Mouse (Mus musculus) brain, embryonic 14.5 days (tissue): Measurements from ENCODE around the gene Hes3.

ENCODE experiments used
- CTCF ChIP-seq: fragments of 200-500 bp; IDR thresholded peaks from 2 replicates; pipeline ENCODE4 v1.5.1; 2012; ENCODE audit warnings: inconsistent platforms, mild to moderate bottlenecking, moderate library complexity, borderline replicate concordance; ENCODE audit not compliant: insufficient read depth, insufficient read length; ENCODE audit errors: extremely low read depth
- POLR2A ChIP-seq: fragments of 200-500 bp; IDR thresholded peaks from 2 replicates; pipeline ENCODE4 v1.6.1; 2012; ENCODE audit warnings: mild to moderate bottlenecking, inconsistent platforms, borderline replicate concordance; ENCODE audit not compliant: poor library complexity, insufficient read depth, insufficient read length, severe bottlenecking; ENCODE audit errors: extremely low read depth

DNA sequence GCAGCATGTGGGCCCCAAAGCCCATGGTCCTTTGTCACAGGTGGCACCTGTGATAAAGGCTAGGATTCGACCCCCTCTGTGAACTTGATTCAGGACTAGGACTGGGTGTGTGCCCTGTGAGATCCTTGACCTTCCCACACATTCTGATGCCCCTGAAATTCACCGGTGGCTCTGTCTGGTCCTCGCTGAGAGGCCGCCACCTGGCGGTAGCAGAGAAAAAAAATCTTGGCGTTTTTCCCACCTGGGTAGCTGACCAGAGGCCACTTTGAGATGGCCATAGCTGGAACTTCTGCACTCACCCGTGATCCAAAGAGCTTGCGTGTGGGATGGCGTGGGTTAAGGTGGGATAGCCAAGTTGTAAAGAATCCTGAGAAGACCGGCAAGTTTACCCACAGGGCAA is 6.0 kb downstream of the Hes3 start:
- peak; percentile 74 for TF ChIP-seq CTCF
- TF ChIP-seq POLR2A, result no peak
